Mouse (Mus musculus) ES-CJ7 (cell line): ENCODE results near the gene Ptpn14.

Experiments
- DNase-seq: peaks from one replicate; pipeline ENCODE4 v3.0.0; 2011; ENCODE audit warnings: low read depth, low spot score

The Ptpn14 gene

DNA sequence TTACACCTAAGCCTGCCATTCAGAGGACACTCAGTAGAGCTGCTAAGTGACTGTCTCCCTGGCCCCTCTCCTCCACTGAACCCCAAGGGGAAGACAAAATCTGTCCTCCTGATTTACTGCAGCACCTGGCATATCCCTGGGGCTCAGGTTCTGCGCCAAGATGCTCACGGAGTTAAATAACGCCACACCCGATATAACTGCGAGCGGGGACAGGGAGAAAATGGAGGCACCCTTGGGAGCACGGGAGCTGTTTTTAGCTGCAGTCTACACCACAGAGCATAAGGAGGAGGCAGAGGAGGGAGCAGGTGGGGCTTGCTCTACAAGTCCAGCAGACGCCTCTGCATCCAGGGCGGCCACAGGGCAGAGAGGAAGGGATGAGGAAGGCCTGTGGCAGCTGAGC, 174.3 kb downstream of the Ptpn14 start:
- no peak for DNase-seq

DNA sequence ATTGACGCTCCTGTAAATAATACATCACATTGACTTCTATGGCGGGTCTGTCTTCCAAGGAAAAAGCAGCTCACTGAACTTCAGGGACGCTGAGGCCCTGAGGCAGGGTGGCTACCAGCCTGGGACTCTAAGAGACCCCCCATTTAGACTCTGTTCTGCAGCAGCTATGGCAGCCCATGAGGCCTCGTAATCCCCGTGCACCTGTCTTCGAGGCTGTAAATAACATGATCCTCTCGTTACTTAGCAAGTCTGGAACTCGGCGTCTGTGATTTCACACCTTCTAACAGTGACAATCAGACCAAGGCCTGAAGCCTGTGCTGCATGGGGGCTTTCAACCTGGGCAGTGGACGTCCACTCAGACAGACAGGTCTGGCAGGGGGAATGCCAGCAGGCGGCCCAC, 175.1 kb downstream of the Ptpn14 start:
- no peak for DNase-seq

DNA sequence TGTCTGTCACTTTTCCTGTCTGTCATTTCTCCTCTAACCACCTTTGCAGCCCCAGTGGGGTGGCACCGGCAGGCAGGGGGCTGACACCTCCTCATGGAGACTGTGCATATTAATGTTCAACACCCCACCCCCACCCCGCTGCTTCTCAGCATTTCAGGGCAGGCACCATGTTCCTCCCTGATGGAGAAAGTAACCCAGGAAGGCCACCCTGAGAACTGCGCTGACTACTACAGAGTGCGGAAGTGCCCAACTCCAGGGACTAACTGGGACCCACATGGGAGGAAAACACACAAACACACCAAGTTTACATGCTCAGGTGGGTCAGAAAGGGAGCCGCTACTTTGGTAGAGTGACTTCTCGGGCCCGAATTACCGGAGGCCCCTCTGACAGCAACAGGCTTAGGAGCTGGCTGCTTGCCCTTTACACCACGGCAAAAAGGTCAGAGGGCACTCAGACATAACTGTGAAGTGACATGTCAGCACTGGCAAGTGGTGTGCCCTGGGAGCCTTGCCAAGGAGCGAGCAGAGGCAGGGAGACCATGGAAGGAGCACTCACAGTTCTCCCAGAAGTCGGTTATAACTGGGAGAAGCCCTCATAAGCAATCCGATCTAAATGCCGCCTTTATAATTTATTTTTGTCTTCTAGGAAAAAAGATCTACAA, 182.7 kb downstream of the Ptpn14 start:
- DNase-seq = no peak

DNA sequence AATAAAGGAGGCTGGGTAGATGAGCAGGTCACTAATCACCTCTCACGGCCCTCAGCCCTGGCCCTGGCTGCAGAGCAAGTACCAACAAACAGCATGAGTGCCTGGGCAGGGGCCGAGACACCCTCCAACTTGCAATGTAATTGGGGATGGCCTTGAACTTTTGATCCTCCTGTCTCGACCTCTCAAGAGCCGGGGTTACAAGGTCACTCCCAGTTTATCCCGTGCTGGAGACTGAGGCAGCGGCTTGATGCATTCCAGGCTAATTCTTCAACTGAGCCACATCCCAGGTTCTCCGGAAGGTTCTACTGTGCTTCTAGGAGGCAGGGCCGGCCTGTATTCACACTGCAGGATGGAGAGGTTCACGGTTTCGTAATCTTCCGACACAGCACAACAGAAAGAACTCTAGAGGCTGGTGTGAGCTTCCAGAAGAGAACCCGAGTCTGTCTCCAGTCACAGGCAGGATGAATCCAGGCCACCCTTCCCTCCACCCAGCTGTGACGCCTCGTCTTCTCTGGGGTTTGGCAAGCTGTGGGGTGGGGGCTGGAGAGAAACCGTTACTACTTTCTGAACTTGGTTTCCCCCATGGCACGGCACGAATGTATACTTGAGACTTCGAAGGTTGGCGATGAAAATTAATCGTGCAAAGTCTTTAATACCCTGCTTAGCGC, 185.2 kb downstream of the Ptpn14 start:
- peak; percentile 91 for DNase-seq

DNA sequence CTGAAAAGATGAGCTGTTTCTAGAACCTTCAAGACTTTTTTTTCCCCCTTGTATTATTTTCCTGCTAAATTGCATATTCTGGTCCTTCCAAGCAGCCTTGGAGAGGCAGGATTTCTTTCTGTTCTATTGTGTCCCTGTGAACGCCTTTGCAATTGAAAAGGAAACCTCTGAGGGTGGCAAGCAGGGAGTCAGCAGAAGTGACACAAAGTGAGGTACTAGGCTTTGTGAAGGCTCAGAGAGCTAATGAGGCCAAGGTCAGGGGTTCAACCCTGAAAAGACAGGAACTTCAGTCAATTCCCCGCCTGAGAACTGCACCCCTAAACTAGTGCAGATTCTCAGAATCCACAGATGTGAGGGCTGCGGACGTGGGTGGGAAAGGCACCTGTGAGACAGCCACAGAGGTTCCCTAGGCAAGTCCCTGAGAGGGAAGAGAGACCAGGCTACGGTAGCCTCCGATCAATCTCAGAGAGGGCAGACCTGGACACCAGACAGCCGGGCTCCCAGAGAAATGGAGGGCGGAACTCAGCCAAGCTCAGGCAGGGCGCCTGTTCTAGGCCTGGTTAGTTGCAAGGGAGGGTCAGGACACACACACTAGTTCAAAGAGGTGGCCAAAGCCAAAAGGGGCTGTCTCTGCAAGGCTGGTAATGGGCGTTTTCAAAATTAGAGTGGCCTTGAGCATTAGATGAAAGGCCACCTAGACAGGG, 188.5 kb downstream of the Ptpn14 start:
- peak; percentile 90 for DNase-seq

DNA sequence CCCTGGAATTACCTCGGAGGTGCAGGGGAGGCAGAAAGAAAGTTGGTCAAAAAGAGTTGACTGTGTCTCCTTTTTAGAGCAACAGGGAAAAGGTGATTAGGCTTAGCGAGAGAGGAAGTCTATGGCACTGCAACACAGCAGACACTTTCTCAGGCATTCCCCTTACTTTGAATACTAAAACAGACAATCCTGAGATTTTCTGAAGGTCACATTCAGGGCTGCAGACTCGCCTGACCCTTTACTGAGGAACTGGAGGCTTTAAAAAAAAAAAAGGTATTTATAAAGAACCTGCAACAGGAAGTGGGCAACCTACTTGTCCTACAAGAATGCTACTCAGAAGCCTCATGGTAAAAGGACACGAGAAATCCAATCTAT, 189.0 kb downstream of the Ptpn14 start:
- DNase-seq = peak; percentile 59

DNA sequence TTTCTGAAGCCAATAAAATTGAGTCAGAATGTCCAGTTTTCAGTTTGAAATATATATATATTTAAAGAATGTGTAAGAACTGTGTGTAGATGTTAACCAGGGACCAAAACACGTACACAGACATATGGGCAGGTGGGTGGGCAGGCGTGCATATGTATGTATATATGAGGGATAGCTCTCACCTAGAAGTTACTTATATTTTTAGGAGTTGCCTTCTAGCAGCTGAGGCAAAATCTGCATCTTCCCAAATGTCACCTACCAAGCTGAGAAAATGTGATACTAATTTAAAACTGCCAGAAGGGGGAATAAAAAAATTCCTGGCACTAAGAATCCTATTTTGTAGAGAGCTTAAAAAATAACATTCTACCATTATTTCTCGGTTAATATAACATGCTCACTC, 191.7 kb downstream of the Ptpn14 start:
- no peak for DNase-seq

DNA sequence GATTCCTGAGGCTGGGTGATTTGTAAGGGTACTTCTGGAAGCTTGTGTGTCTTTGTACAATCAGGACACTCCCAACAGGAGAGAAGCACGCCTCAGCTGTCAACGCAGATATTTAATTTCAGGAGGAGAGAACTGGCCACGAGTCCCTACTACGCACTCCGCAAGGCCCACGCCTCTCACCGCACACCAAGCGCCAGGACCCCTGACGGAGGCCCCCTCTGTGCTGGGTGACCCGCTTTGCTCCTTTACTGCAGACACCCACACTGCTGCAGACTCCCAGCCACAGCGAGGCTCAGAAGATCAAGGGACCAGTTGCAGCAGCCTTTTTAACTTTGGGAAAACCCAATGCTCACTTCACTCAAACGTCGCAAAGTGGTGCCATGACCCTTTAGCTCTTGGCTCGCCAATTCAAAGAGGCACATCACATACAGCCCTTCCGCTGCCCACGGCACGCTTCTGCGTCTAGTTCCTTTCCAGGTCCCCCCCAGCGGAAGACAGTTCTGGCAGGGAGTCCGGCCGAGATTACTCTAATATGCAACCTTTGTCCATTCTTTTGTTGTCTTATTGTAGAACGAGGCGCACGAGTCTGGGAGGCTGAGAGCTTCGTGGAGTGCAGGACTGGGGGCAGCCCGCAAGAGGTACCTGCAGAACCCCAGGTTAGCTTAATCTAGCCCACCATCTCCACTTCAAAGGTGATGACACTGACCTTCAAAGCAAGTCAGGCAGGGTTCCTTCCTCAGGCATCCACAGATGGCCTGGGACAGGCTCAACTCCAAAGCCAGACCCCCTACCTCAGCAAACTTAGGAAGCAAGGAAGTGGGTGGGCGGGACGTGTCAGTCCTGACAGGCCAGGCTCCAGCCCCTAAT, 192.9 kb downstream of the Ptpn14 start:
- DNase-seq = peak; percentile 54

DNA sequence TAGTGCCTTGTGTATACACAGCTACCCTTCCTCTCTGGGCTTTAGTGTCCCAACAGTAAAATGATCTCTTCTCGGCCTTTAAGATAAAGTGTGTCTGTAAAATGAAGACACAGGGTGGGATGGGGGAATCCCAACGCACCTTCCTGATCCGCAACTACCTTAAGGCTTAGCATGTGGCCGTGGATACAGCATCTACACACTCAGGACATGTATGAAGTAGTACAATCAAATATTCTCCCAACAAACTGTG, 193.4 kb downstream of the Ptpn14 start:
- no peak for DNase-seq

DNA sequence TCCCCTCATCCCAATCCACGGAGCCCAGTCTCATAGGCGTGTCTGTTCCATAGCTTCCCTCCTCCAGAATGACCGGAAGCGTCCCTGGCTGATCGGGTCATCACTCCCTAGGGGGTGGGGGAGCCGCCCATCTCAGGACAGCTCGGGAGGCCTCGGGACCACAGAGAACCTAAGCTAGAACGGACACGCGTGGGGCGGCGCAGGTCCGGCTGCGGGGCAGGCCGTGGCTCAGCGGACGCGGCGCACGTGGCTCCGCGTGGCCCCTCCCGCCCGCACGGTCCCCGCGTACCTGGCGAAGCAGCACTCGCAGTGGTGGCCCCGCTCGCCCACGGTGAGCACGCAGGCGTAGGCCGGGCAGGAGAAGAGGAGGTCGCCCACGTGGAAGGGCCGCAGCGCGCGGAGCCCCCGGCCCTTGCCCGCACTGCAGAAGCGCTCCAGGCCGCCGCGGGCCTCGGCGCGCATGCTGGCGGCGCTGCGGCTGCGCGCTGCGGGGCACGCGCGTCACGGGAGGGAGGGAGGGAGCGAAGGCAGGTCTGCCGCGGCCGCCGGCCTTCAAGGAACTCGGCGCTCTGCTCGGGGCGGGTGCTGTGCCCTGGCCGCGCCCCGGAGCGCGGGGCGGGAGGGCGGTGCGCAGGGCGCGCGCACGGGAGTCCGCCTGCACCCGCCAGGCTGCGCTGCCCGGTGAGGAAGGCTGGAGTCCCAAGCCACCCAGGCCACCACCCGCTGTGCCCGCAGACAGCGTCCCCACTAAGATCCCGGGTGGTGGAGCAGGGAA, 193.9 kb downstream of the Ptpn14 start, which contains the start of gene Smyd2:
Gene Smyd2, minus strand, starts transcription at position 546 of the 775 bp plus-strand sequence.
- peak; percentile 67 for DNase-seq

DNA sequence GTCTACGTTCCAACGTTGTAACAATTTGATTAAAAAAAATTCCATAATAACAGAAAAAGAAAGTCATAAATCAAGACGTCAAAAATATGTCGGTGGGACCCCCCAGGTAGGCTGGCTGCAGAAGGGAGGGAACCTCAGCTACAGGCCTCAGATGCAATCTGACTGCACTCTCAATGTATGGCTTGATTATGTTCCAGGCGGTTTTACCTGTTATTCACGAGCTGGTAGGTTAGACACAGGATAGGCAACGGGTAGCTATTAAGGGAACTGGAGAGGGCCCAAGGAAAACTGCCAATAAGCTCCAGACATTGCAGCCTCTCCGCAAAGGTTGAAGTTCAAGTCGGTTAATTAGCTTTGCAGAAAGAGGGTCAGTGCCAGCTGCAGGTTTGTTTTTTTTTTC, 194.7 kb downstream of the Ptpn14 start:
- DNase-seq = no peak

DNA sequence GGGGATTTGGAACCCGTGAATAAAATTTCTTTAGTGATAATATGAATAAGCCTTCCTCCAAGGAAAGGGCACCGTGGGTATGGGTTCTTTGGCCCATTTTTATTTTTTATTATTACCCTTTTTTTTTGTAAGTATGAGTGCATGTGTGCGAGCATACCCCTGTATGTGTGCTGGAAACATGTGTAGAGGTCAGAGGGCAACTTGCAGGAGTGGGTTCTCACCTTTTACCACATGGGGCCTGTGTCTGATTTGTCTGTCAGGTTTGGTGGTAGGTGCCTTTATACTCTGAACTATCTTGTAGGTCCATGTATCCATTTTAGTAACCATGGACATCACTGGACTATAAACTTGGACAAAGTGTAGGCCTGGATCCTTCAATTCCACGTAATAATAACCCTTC, 195.1 kb downstream of the Ptpn14 start:
- no peak for DNase-seq

DNA sequence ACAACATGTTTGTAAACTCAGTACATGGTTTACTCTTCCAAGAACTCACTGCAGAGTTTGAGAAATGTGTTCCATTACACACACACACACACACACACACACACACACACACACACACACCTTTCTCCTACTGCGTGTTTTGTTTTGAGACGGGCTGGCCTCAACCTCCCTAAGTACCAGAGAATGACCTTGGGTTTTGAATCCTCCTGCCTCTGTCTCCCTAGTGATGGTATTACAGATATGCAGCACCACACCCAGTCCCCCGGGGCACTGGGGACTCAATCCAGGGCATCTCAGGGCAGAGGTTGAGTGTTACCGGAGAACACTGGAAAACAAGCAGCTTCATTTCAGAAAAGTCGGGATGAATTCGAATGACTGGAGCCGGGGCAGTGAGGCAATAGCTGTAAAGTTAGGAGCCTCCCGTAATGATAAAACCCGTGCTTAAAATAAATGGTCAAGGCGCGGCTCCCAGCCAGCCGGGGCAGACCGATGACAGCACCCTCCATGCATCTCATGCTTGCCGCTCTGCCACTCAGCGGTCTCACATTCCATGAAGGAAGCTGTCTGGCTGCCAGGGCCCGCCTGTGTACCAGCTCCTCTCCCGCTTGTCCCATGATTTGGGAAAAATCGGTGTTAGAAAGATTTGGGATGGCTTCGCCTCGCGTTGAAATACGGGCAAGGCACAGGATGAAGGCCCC, 196.0 kb downstream of the Ptpn14 start:
- DNase-seq = peak; percentile 84

DNA sequence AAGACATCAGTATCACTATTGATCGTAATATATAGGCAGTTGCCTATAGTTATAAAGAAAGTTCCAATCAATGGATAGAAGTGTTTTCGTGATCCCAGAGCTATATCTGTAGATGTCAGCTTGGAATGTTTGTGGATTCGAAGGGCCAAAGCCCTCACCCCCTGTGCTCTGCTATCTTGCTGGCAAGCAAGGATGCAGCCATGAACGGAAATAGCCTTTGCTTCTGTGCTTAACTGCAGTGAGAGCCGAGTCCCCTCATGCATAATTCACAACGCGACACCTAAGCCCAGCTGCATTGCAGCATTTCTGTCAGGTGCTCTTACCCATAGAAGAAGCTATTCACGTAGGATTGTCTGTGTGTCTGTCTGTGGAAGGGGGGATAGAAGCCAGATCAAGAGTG, 198.2 kb downstream of the Ptpn14 start:
- no peak for DNase-seq
